Mouse (Mus musculus): ENCODE measurements around the gene Sh2d4b. TPM values are rescaled to one million over a fixed set of nuclear protein-coding genes. Genes with fewer than 3 reads are reported as not detected.
A peak's percentile ranks its signal among the peaks of the same experiment; 100 is the strongest.

Sh2d4b gene
- polyA plus RNA-seq, 1 experiment from 2014 or later: 2.1 TPM

DNA sequence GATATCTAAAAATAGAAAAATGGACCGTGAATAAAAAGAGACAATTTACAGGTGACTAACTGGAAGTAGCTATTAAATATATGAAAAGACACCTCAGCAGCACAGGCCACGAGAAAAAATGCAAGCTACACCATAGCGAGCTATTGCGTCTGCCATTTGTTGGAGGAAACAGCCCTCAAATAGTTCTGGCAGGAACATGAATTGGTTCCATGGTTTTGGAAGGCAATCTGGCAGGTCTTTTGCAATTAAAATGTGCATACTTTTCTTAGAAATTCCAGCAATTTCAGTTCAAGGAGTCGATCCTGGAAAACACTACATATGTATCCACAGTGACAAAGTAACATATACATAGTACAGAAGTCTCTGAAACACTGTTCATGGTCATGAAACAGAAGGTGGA lies 76.4 kb downstream of the Sh2d4b start:
- Histone ChIP-seq H3K4me2 (replicated peaks) (no peak overlapping the region), H3K27ac (replicated peaks) (no peak overlapping the region; the same call in 1 of the 2 replicates), H3K9me3 (no peaks in the 10 kb centered on the region), H3K4me1 (no peaks in the 10 kb centered on the region), H3K9ac (replicated peaks) (no peak overlapping the region), H3K36me3 (no peaks in the 10 kb centered on the region), H3K27me3 (no peaks in the 10 kb centered on the region), H3K4me3 (no peak overlapping the region)
- no peak for ATAC-seq (replicated peaks)
- whole genome bisulfite sequencing: 68% methylated on average over 5 of the region's 5 CpGs

GRCm38 (mm10) chr14:40791606-40792005 lies 101.5 kb downstream of the Sh2d4b start:
- peak; percentile 77 for ATAC-seq (replicated peaks)
- Histone ChIP-seq H3K27me3 (no peaks in the 10 kb centered on the region), H3K4me2 (replicated peaks) (no peak overlapping the region), H3K9ac (replicated peaks) (no peak overlapping the region), H3K4me3 (no peak overlapping the region), H3K27ac (replicated peaks) (no peak overlapping the region), H3K36me3 (no peaks in the 10 kb centered on the region), H3K4me1 (no peaks in the 10 kb centered on the region), H3K9me3 (no peaks in the 10 kb centered on the region)
- 44% methylated on average over 1 of the region's 1 CpGs for WGBS

GRCm38 (mm10) chr14:40789110-40789509 lies 104.0 kb downstream of the Sh2d4b start:
- Histone ChIP-seq H3K9ac (replicated peaks) (no peak overlapping the region), H3K27me3 (no peaks in the 10 kb centered on the region), H3K9me3 (no peaks in the 10 kb centered on the region), H3K36me3 (no peaks in the 10 kb centered on the region), H3K4me1 (no peaks in the 10 kb centered on the region), H3K4me2 (replicated peaks) (no peak overlapping the region), H3K4me3 (no peak overlapping the region), H3K27ac (replicated peaks) (no peak overlapping the region)
- ATAC-seq (replicated peaks): peak; percentile 70; the same call in 1 of the 2 replicates
- WGBS: 21% methylated on average over 3 of the region's 3 CpGs

DNA sequence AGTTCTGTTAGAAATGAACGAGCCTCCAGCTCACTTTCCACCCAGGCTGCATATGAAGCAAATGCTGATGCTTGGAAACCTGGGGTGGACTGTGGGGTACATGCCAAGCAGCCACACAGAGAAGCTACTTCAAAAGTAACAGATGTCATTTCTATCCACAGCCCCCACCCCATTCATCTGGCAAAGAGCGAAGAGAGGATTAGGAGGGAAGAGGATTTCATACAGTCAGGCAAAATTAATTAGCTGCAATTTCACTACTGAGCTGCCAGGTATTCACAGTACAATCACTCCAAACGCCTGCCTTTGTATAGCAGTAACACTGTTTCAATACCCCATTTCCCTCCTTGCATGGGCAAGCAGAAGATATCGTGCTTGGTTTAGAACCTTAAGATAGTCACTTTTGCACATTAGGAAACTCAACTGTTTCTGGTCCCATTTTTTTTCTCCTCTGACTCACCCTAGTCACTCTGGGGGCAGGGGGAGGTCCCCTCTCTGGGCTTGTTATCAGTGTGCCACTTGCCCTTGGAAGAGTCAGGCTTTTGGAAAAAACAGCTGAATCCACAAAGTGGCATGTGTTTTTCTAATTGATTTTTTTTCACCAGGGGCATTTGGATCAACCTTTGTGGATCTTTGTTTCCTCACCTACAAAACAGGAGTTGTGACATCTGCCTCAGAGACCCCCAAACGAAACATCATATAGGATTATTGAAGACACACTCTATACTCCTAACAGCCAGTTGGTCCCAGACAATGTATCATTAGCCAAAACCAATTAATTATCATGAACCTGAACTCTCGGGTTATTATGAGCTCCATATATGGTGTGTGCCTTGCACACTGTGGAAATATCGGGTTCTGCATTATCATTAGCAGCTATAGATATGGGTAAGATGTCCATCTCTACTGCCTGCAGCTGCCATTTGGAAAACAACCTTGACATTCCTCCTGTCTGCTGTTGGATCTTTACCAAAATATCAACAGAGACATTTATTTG lies 123.7 kb downstream of the Sh2d4b start:
- peak; percentile 85 for ATAC-seq (replicated peaks)
- Histone ChIP-seq H3K4me1 (peaks cover 10% of the 10 kb centered on the region), H3K27ac (replicated peaks) (0 out of 2 replicates have a peak overlapping the region, but pooled peaks have one; percentile 9), H3K27me3 (no peaks in the 10 kb centered on the region), H3K9ac (replicated peaks) (no peak overlapping the region), H3K4me3 (no peak overlapping the region), H3K9me3 (no peaks in the 10 kb centered on the region), H3K4me2 (replicated peaks) (no peak overlapping the region), H3K36me3 (no peaks in the 10 kb centered on the region)
- 31% methylated on average over 7 of the region's 7 CpGs for WGBS

Other genes with a start within 250 kb of the Sh2d4b start
- 97.5 and 98.3 TPM in 2 replicates for gene Tspan14, start 73.5 kb upstream of the Sh2d4b start, polyA plus RNA-seq (2015; fragmentation: Nextera tagmentation; extraction: Ambion mirVana)
- 75.1 and 76.2 TPM in 2 replicates for gene Fam213a, start 120.5 kb upstream of the Sh2d4b start, polyA plus RNA-seq (2015; fragmentation: Nextera tagmentation; extraction: Ambion mirVana)
- 0.70 and 1.0 TPM in 2 replicates for gene Dydc2, start 175.9 kb upstream of the Sh2d4b start, polyA plus RNA-seq (2015; fragmentation: Nextera tagmentation; extraction: Ambion mirVana)
- gene Dydc1, start 179.6 kb upstream of the Sh2d4b start, polyA plus RNA-seq (2015; fragmentation: Nextera tagmentation; extraction: Ambion mirVana): 0.22 TPM in 1 of 2 replicates, not detected in the other
- gene Mat1a, start 211.8 kb upstream of the Sh2d4b start, polyA plus RNA-seq (2015; fragmentation: Nextera tagmentation; extraction: Ambion mirVana): not detected in 2 replicates
- gene Sftpa1, start 238.5 kb upstream of the Sh2d4b start, polyA plus RNA-seq (2015; fragmentation: Nextera tagmentation; extraction: Ambion mirVana): not detected in 2 replicates

Data from forebrain, embryonic 15.5 days (tissue).